Mouse (Mus musculus) kidney, postnatal 0 days (tissue): ENCODE measurements around the gene Ppm1l. TPM values are rescaled to one million over a fixed set of nuclear protein-coding genes. Genes with fewer than 3 reads are reported as not detected.
A peak's percentile ranks its signal among the peaks of the same experiment; 100 is the strongest.

Source experiments
- ATAC-seq: fragments of 200-750 bp; cut with Nextera tagmentation; replicated peaks from 2 replicates; pipeline ENCODE4 v1.8.0; 2017; ENCODE audit warnings: low read depth, moderate number of reproducible peaks, moderate TSS enrichment, moderate library complexity; ENCODE audit not compliant: low FRiP score
- DNase-seq: peaks from one replicate; pipeline ENCODE4 v3.0.0-alpha.2; 2016; ENCODE audit warnings: low spot score
- H3K27ac ChIP-seq: fragments of 300-500 bp; sonication (generic); 2 replicates; pipeline ENCODE4 v1.5.1; 2014; ENCODE audit warnings: mild to moderate bottlenecking
- H3K27me3 ChIP-seq: fragments of 300-500 bp; sonication (generic); 2 replicates; pipeline ENCODE4 v1.6.1; 2014; ENCODE audit warnings: low read length, mixed read lengths; ENCODE audit not compliant: insufficient read depth
- H3K36me3 ChIP-seq: fragments of 300-500 bp; sonication (generic); 2 replicates; pipeline ENCODE4 v1.6.1; 2014; ENCODE audit warnings: low read length, mixed read lengths; ENCODE audit not compliant: insufficient read depth
- H3K4me1 ChIP-seq: fragments of 300-500 bp; sonication (generic); replicated peaks from 2 replicates; pipeline ENCODE4 v1.6.1; 2014; ENCODE audit warnings: antibody characterized with exemption, low read length, mixed read lengths; ENCODE audit not compliant: insufficient read depth
- H3K4me2 ChIP-seq: fragments of 300-500 bp; sonication (generic); 2 replicates; pipeline ENCODE4 v1.6.1; 2014; ENCODE audit warnings: mild to moderate bottlenecking, low read length, moderate library complexity, mixed read lengths
- H3K4me3 ChIP-seq: fragments of 300-500 bp; sonication (generic); replicated peaks from 2 replicates; pipeline ENCODE4 v1.5.1; 2014; ENCODE audit warnings: low read depth, low read length
- H3K9ac ChIP-seq: fragments of 300-500 bp; sonication (generic); 2 replicates; pipeline ENCODE4 v1.6.1; 2014; ENCODE audit warnings: low read depth, low read length
- H3K9me3 ChIP-seq: fragments of 300-500 bp; sonication (generic); replicated peaks from 2 replicates; pipeline ENCODE4 v1.6.1; 2016; ENCODE audit warnings: low read length, inconsistent platforms, mixed read lengths
- CTCF ChIP-seq: IDR thresholded peaks from 2 replicates; pipeline ENCODE4 v1.5.1; 2016; ENCODE audit warnings: antibody characterized with exemption, low read depth, mild to moderate bottlenecking, moderate library complexity
- WGBS: fragments of 180-500 bp; shearing (Covaris S2); extraction: QIAGEN DNeasy Blood & Tissue Kit; methylation state at CpG from one replicate; pipeline ENCODE4 v1.1.7; 2014; 5-methylcytosine and 5-hydroxymethylcytosine counted together
- polyA plus RNA-seq: library from polyadenylated mRNA; unstranded; fragments of >200 nt; fragmentation: Nextera tagmentation; extraction: Ambion mirVana; gene quantifications from 2 replicates; pipeline ENCODE4 v1.2.1, GENCODE M21; 2015

Gene Ppm1l
- polyA plus RNA-seq, 1 experiment from 2014 or later, result 5.6 TPM

- no peaks in the 10 kb centered on the region for H3K27me3 ChIP-seq
- WGBS, result 87% methylated on average over 3 of the region's 3 CpGs
- H3K4me1 ChIP-seq, result 0 out of 2 replicates have a peak, but pooled peaks cover 3% of the 10 kb centered on the region
- no peaks in the 10 kb centered on the region for H3K36me3 ChIP-seq
- H3K9ac ChIP-seq, result no peak overlapping the region
- no peak overlapping the region for H3K4me3 ChIP-seq
- no peak overlapping the region for H3K4me2 ChIP-seq
- DNase-seq, result no peak
- no peak overlapping the region for H3K27ac ChIP-seq
- no peaks in the 10 kb centered on the region for H3K9me3 ChIP-seq
- no peak for TF ChIP-seq CTCF
- no peak for ATAC-seq
Measured at GRCm38 (mm10) chr3:69489669-69490068, 173.0 kb downstream of the Ppm1l start.

GRCm38 (mm10) chr3:69490981-69491681 lies 174.5 kb downstream of the Ppm1l start:
- Histone ChIP-seq H3K36me3 (no peaks in the 10 kb centered on the region), H3K9me3 (no peaks in the 10 kb centered on the region), H3K27me3 (no peaks in the 10 kb centered on the region), H3K27ac (no peak overlapping the region), H3K4me1 (0 out of 2 replicates have a peak, but pooled peaks cover 3% of the 10 kb centered on the region), H3K4me2 (no peak overlapping the region), H3K9ac (no peak overlapping the region), H3K4me3 (no peak overlapping the region)
- DNase-seq, result peak; percentile 67
- peak; percentile 92 for ATAC-seq
- peak; percentile 53 for TF ChIP-seq CTCF
- WGBS, result 59% methylated on average over 6 of the region's 6 CpGs

GRCm38 (mm10) chr3:69494233-69495010 lies 177.8 kb downstream of the Ppm1l start:
- ATAC-seq (no peak), DNase-seq (no peak)
- H3K9ac ChIP-seq, result no peak overlapping the region
- H3K27ac ChIP-seq, result no peak overlapping the region
- H3K36me3 ChIP-seq, result no peaks in the 10 kb centered on the region
- H3K4me1 ChIP-seq, result 0 out of 2 replicates have a peak, but pooled peaks cover 3% of the 10 kb centered on the region
- H3K4me3 ChIP-seq, result no peak overlapping the region
- H3K27me3 ChIP-seq, result no peaks in the 10 kb centered on the region
- WGBS, result 63% methylated on average over 4 of the region's 4 CpGs
- no peak overlapping the region for H3K4me2 ChIP-seq
- no peak for TF ChIP-seq CTCF
- H3K9me3 ChIP-seq, result no peaks in the 10 kb centered on the region

- TF ChIP-seq CTCF, result no peak
- H3K9me3 ChIP-seq, result no peaks in the 10 kb centered on the region
- 80% methylated on average over 3 of the region's 3 CpGs for WGBS
- DNase-seq (no peak), ATAC-seq (no peak)
- no peaks in the 10 kb centered on the region; the same call in 1 of the 2 replicates for H3K4me1 ChIP-seq
- no peak overlapping the region for H3K27ac ChIP-seq
- H3K4me2 ChIP-seq, result no peak overlapping the region
- no peaks in the 10 kb centered on the region for H3K36me3 ChIP-seq
- H3K9ac ChIP-seq, result no peak overlapping the region
- H3K27me3 ChIP-seq, result no peaks in the 10 kb centered on the region
- H3K4me3 ChIP-seq, result no peak overlapping the region
Measured at GRCm38 (mm10) chr3:69497178-69497577, 180.5 kb downstream of the Ppm1l start.

GRCm38 (mm10) chr3:69502009-69502408 lies 185.3 kb downstream of the Ppm1l start:
- Histone ChIP-seq H3K4me3 (no peak overlapping the region), H3K9me3 (no peaks in the 10 kb centered on the region), H3K4me1 (no peaks in the 10 kb centered on the region; the same call in 1 of the 2 replicates), H3K9ac (no peak overlapping the region), H3K27ac (no peak overlapping the region), H3K27me3 (no peaks in the 10 kb centered on the region), H3K4me2 (no peak overlapping the region), H3K36me3 (no peaks in the 10 kb centered on the region)
- 15% methylated on average over 6 of the region's 6 CpGs for WGBS
- no peak for TF ChIP-seq CTCF
- DNase-seq, result peak; percentile 39
- peak; percentile 63; the same call in 1 of the 2 replicates for ATAC-seq

GRCm38 (mm10) chr3:69502527-69502926 lies 185.9 kb downstream of the Ppm1l start:
- DNase-seq (no peak), ATAC-seq (no peak)
- no peak for TF ChIP-seq CTCF
- Histone ChIP-seq H3K4me1 (no peaks in the 10 kb centered on the region; the same call in 1 of the 2 replicates), H3K9me3 (no peaks in the 10 kb centered on the region), H3K4me2 (no peak overlapping the region), H3K36me3 (no peaks in the 10 kb centered on the region), H3K4me3 (no peak overlapping the region), H3K27me3 (no peaks in the 10 kb centered on the region), H3K9ac (no peak overlapping the region), H3K27ac (no peak overlapping the region)
- 21% methylated on average over 4 of the region's 4 CpGs for WGBS
